Mouse (Mus musculus): ENCODE measurements around the gene Rgs3. TPM values are rescaled to one million over a fixed set of nuclear protein-coding genes. Genes with fewer than 3 reads are reported as not detected.

The Rgs3 gene
- polyA plus RNA-seq (2015; fragmentation: Nextera tagmentation; extraction: Ambion mirVana): 50.3 and 52.8 TPM in 2 replicates

GRCm38 (mm10) chr4:62559797-62560329 lies at the start of gene Rgs3:
Rgs3 (plus strand) TSS chr4:62559847.
- Histone ChIP-seq H3K4me1 (peaks cover 14% of the 10 kb centered on the region), H3K27ac (no peak within 1 kb of the TSS), H3K36me3 (no peaks in the 10 kb centered on the region), H3K4me3 (no peak within 1 kb of the TSS), H3K27me3 (no peaks in the 10 kb centered on the region), H3K4me2 (replicated peaks) (no peak within 1 kb of the TSS), H3K9me3 (no peaks in the 10 kb centered on the region), H3K9ac (no peak within 1 kb of the TSS)
- 49% methylated on average over 6 of the region's 6 CpGs for WGBS
- ATAC-seq (ENCODE audit: low FRiP score, low read depth): no peak

- H3K9me3 ChIP-seq: no peaks in the 10 kb centered on the region
- ATAC-seq (ENCODE audit: low FRiP score, low read depth): no peak
- H3K36me3 ChIP-seq: peaks cover 69% of the 10 kb centered on the region
- WGBS: 88% methylated on average over 11 of the region's 11 CpGs
- H3K27ac ChIP-seq: no peak overlapping the region
- H3K9ac ChIP-seq: no peak overlapping the region; the same call in 1 of the 2 replicates
- no peak overlapping the region for H3K4me3 ChIP-seq
- no peaks in the 10 kb centered on the region for H3K4me1 ChIP-seq
- H3K4me2 ChIP-seq (replicated peaks): no peak overlapping the region
- no peaks in the 10 kb centered on the region for H3K27me3 ChIP-seq
Observed at GRCm38 (mm10) chr4:62509946-62510345, 49.7 kb upstream of the Rgs3 start.

GRCm38 (mm10) chr4:62513998-62514506 lies 45.6 kb upstream of the Rgs3 start:
- Histone ChIP-seq H3K4me3 (no peak overlapping the region), H3K9ac (no peak overlapping the region), H3K27me3 (no peaks in the 10 kb centered on the region), H3K36me3 (peaks cover 51% of the 10 kb centered on the region), H3K9me3 (no peaks in the 10 kb centered on the region), H3K4me2 (replicated peaks) (no peak overlapping the region), H3K27ac (no peak overlapping the region), H3K4me1 (peaks cover 31% of the 10 kb centered on the region)
- ATAC-seq (ENCODE audit: low FRiP score, low read depth): no peak
- whole genome bisulfite sequencing: 43% methylated on average over 11 of the region's 11 CpGs

- Histone ChIP-seq H3K4me3 (no peak overlapping the region), H3K36me3 (peaks cover 42% of the 10 kb centered on the region), H3K4me2 (replicated peaks) (no peak overlapping the region), H3K9ac (no peak overlapping the region), H3K27ac (no peak overlapping the region), H3K4me1 (peaks cover 33% of the 10 kb centered on the region), H3K9me3 (no peaks in the 10 kb centered on the region), H3K27me3 (no peaks in the 10 kb centered on the region)
- WGBS: 91% methylated on average over 7 of the region's 7 CpGs
- no peak for ATAC-seq (ENCODE audit: low FRiP score, low read depth)
Observed at GRCm38 (mm10) chr4:62514995-62515394, 44.7 kb upstream of the Rgs3 start.

- Histone ChIP-seq H3K27me3 (no peaks in the 10 kb centered on the region), H3K4me2 (replicated peaks) (no peak overlapping the region), H3K9ac (no peak overlapping the region), H3K4me1 (peaks cover 33% of the 10 kb centered on the region), H3K9me3 (no peaks in the 10 kb centered on the region), H3K27ac (no peak overlapping the region), H3K36me3 (peaks cover 37% of the 10 kb centered on the region), H3K4me3 (no peak overlapping the region)
- WGBS: 82% methylated on average over 3 of the region's 3 CpGs
- ATAC-seq (ENCODE audit: low FRiP score, low read depth): no peak
Observed at GRCm38 (mm10) chr4:62515490-62515889, 44.2 kb upstream of the Rgs3 start.

GRCm38 (mm10) chr4:62516079-62516478 lies 43.6 kb upstream of the Rgs3 start:
- whole genome bisulfite sequencing: 53% methylated on average over 2 of the region's 2 CpGs
- H3K27ac ChIP-seq: no peak overlapping the region
- no peak overlapping the region for H3K4me3 ChIP-seq
- no peaks in the 10 kb centered on the region for H3K9me3 ChIP-seq
- H3K4me1 ChIP-seq: peaks cover 33% of the 10 kb centered on the region
- no peaks in the 10 kb centered on the region for H3K27me3 ChIP-seq
- no peak for ATAC-seq (ENCODE audit: low FRiP score, low read depth)
- no peak overlapping the region for H3K4me2 ChIP-seq (replicated peaks)
- peaks cover 31% of the 10 kb centered on the region for H3K36me3 ChIP-seq
- no peak overlapping the region for H3K9ac ChIP-seq

GRCm38 (mm10) chr4:62516579-62516978 lies 43.1 kb upstream of the Rgs3 start:
- ATAC-seq (ENCODE audit: low FRiP score, low read depth): no peak
- no peak overlapping the region for H3K27ac ChIP-seq
- peaks cover 26% of the 10 kb centered on the region for H3K36me3 ChIP-seq
- no peaks in the 10 kb centered on the region for H3K27me3 ChIP-seq
- 86% methylated on average over 1 of the region's 1 CpGs for WGBS
- H3K4me2 ChIP-seq (replicated peaks): no peak overlapping the region
- no peak overlapping the region for H3K4me3 ChIP-seq
- no peaks in the 10 kb centered on the region for H3K9me3 ChIP-seq
- no peak overlapping the region for H3K9ac ChIP-seq
- peaks cover 33% of the 10 kb centered on the region for H3K4me1 ChIP-seq

- H3K4me1 ChIP-seq: peaks cover 33% of the 10 kb centered on the region
- no peak for ATAC-seq (ENCODE audit: low FRiP score, low read depth)
- H3K4me2 ChIP-seq (replicated peaks): no peak overlapping the region
- peaks cover 25% of the 10 kb centered on the region for H3K36me3 ChIP-seq
- no peaks in the 10 kb centered on the region for H3K27me3 ChIP-seq
- peak overlapping the region; percentile 31; the same call in 1 of the 2 replicates for H3K9ac ChIP-seq
- H3K9me3 ChIP-seq: no peaks in the 10 kb centered on the region
- 72% methylated on average over 8 of the region's 8 CpGs for WGBS
- H3K4me3 ChIP-seq: no peak overlapping the region
- H3K27ac ChIP-seq: no peak overlapping the region
Observed at GRCm38 (mm10) chr4:62517046-62517445, 42.6 kb upstream of the Rgs3 start.

GRCm38 (mm10) chr4:62517538-62518415 lies 41.9 kb upstream of the Rgs3 start:
- WGBS: 65% methylated on average over 10 of the region's 10 CpGs
- H3K4me3 ChIP-seq: peak overlapping the region; percentile 70

GRCm38 (mm10) chr4:62518416-62519121 lies 41.1 kb upstream of the Rgs3 start:
- peaks cover 35% of the 10 kb centered on the region for H3K4me1 ChIP-seq
- H3K9ac ChIP-seq: peak overlapping the region; percentile 85
- 0 out of 2 replicates have a peak, but pooled peaks have one; percentile 2 for ATAC-seq (ENCODE audit: low FRiP score, low read depth)
- peak overlapping the region; percentile 81 for H3K4me2 ChIP-seq (replicated peaks)
- H3K36me3 ChIP-seq: peaks cover 25% of the 10 kb centered on the region
- no peaks in the 10 kb centered on the region for H3K27me3 ChIP-seq
- peak overlapping the region; percentile 70 for H3K4me3 ChIP-seq
- no peaks in the 10 kb centered on the region for H3K9me3 ChIP-seq
- WGBS: 45% methylated on average over 13 of the region's 13 CpGs
- H3K27ac ChIP-seq: peak overlapping the region; percentile 85; the same call in 1 of the 2 replicates

More at GRCm38 (mm10) chr4:62517538-62518415, 41.9 kb upstream of the Rgs3 start:
- H3K4me1 ChIP-seq: peaks cover 33% of the 10 kb centered on the region
- no peak for ATAC-seq (ENCODE audit: low FRiP score, low read depth)
- no peaks in the 10 kb centered on the region for H3K27me3 ChIP-seq
- peak overlapping the region; percentile 81 for H3K4me2 ChIP-seq (replicated peaks)
- no peak overlapping the region for H3K27ac ChIP-seq
- H3K9ac ChIP-seq: peak overlapping the region; percentile 85
- H3K9me3 ChIP-seq: no peaks in the 10 kb centered on the region
- H3K36me3 ChIP-seq: peaks cover 25% of the 10 kb centered on the region

GRCm38 (mm10) chr4:62519122-62519848 lies 40.4 kb upstream of the Rgs3 start:
- Histone ChIP-seq H3K9me3 (no peaks in the 10 kb centered on the region), H3K4me3 (peak overlapping the region; percentile 70), H3K27me3 (no peaks in the 10 kb centered on the region), H3K4me1 (peaks cover 43% of the 10 kb centered on the region), H3K9ac (peak overlapping the region; percentile 85), H3K27ac (peak overlapping the region; percentile 85), H3K4me2 (replicated peaks) (peak overlapping the region; percentile 81), H3K36me3 (peaks cover 21% of the 10 kb centered on the region; the same call in 1 of the 2 replicates)
- WGBS: under 1% methylated on average over 26 of the region's 26 CpGs
- peak; percentile 79 for ATAC-seq (ENCODE audit: low FRiP score, low read depth)
